Mouse (Mus musculus) left cerebral cortex, postnatal 4 days (tissue): ENCODE results near the gene Olfr1219. TPM values are rescaled to one million over a fixed set of nuclear protein-coding genes. Genes with fewer than 3 reads are reported as not detected.

Experiments
- DNase-seq: peaks from one replicate; pipeline ENCODE4 v3.0.0-alpha.2; 2022
- intact Hi-C: fragments of 180-260 bp; cut with DNase I; formaldehyde crosslinking; loops from one replicate; pipeline ENCODE4 v1.15.1; 2025
- total RNA-seq, 2 experiments: library from RNA; stranded (reverse); gene quantifications; 2 replicates each; pipeline ENCODE4 v1.2.3; 2021

The Olfr1219 gene
- total RNA-seq = not detected

DNA sequence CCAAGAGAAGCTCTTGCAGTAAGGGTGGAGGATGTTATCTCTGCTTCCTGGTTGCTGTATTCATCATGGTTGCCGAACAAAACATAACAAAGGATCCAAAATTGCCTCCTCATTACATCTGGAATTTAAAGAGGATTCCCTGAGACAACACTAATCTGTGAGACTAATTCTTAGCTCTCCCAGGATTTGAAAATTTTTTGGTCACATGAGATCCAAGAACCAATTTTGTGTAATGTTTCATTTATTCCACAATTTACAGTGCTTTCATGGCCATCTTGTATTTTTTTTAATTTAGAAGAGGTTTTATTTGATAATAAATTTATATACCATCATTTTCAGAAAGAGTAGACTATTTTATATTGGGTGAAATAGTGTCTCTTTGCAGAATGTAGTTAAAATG, at the start of gene Olfr1219:
Olfr1219 (minus strand) TSS at position 101 of the 400 bp plus-strand sequence.
- intact Hi-C loops = no loop called here
- no peak for DNase-seq

DNA sequence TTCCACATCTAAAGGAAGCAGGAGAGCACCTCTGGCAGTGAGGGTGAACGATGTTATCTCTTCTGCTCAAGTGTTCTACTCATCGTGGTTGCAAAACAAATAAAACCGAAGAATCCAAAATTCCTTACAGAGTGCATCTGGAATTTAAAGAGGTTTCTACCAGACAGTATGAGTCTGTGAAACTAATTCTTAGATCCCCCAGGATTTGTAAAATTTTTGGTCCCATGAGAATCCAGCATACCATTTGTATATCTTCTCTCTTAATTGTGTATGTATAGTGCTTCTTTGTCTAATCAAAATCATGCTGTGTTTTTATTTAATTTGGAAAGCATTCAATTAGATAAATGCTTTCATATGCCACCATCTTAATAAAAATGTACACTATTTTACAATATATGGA, 49.6 kb upstream of the Olfr1219 start, which contains the start of gene Olfr1222:
Olfr1222 (minus strand) TSS at position 101 of the 400 bp plus-strand sequence.
- DNase-seq = no peak
- intact Hi-C loops = no loop called here

DNA sequence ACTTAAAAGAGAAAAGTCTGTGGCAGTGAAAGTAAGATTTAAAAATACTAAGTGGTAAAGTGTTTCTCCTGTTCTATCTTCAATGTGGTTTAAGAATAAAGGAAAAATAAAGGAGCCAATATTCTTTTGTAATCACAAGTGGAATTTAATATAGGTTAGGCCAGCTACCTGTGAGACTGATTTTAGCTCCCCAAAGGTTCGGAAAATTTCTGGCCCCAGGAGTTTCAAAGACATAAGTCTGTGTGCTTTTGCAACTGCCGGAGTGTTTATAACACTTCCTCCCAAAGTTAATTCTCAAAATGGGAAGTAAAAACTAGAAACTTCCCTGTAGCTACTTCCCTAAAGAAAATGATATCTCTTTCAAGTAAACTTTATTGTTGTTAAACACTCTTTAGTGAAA, 33.9 kb upstream of the Olfr1219 start, which contains the start of gene Olfr1221:
Olfr1221 (minus strand) TSS at position 101 of the 400 bp plus-strand sequence.
- intact Hi-C loops = no loop called here
- DNase-seq = no peak

DNA sequence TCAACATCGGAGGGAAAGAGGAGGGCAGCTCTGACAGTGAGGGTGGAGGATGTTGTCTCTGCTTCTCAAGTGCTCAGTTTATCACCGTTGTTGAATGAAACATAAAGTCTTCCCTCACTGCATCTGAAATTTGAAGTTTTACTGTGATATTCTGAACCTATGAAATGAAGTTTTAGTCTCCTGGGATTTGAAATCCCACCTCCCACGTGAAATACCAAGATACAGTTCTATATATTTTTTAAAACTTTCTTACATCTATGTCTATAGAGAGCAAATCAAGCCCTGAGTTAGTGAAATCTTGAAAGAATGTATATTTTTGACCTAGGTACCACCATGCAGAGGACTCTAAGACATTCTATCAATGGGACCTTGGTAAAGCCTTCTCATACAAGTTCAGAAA, 23.4 kb upstream of the Olfr1219 start, which contains the start of gene Olfr1220:
Olfr1220 (minus strand) TSS at position 101 of the 400 bp plus-strand sequence.
- intact Hi-C loops = no loop called here
- no peak for DNase-seq

DNA sequence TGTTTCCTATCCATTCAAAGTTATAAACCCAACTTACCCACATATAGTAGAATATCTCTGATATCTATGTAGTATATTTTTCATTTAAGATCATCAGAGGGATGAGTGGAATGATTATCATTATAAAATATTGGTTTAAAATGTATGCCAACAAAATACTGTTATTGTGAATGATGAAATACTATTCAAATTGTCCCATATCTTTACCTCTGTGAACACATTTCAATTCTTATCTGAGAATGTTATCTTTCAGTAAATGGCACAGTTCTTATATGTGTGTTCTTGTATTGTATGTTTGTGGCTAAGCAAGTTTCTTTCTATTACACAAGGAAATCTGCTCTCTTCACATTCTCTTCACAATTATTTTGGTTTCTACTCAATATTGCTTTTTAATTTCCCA, 22.3 kb upstream of the Olfr1219 start:
- no peak for DNase-seq
- intact Hi-C loops = no loop called here

DNA sequence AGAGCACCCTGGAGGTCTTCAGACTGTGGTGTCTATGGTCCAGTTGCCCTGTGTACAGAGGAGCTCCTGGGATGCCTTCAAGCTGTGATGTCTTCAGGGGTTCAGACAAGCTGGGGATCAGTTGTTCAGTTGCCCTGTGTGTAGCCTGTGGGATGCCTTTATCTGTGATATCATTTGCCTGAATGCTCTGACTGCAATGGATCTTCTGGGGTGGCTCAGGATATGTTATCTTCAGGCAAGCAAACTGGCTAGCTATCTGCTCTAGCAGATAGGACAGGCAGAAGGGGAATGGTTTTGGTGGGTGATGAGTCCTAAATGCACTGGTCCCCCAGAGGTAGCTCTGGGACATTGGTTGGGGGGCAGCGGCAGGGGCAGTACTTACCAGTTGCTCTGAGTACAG, 10.5 kb upstream of the Olfr1219 start:
- intact Hi-C loops = no loop called here
- no peak for DNase-seq

DNA sequence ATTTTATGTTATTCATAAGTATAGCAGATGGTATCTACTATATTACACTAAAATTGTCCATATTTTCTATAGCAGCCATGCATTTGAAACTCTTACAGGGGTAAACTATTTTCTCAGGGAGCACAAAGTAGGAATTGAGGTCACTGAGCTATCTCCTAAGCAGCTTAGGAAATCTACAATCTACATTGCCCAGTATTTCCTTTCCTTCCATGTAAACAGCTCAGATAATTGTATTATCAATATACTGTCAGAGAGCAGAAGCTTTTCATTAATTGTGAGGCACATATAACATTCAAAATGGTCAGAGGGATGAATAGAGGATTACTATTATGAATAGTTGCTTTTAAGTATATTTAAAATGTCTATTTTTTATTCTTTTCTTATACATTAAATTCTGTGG, 1.8 kb downstream of the Olfr1219 start:
- DNase-seq = no peak
- intact Hi-C loops = no loop called here

DNA sequence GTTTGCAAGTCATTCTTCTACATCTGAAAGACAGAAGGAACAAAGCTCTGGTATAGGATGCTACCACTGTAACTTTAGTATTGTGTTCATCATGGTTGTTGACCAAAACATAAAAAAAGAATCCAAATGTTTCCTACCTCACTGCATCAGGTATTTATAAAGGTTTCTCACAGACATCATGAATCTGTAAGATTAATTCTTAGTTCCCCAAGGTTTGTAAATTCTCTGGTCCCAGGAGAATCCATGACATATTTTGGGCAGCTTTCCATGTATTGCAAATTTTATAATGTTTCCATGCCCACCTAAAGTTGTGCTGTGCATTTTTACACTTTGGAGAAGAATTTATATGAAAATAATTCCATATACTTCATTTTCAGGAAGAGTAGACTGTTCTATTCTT, 22.2 kb downstream of the Olfr1219 start, which contains the start of gene Olfr1218:
Olfr1218 (minus strand) TSS at position 101 of the 400 bp plus-strand sequence.
- intact Hi-C loops = no loop called here
- DNase-seq = no peak

DNA sequence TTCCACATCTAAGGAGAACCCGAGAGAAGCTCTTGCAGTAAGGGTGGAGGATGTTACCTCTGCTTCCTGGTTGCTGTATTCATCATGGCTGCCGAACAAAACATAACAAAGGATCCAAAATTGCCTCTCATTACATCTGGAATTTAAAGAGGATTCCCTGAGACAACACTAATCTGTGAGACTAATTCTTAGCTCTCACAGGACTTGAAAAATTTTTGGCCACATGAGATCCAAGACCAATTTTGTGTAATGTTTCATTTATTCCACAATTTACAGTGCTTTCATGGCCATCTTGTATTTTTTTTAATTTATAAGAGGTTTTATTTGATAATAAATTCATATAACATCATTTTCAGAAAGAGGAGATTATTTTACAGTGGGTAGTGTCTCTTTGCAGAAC, 51.3 kb downstream of the Olfr1219 start, which contains the start of gene Olfr1217:
Olfr1217 (minus strand) TSS at position 101 of the 400 bp plus-strand sequence.
- intact Hi-C loops = no loop called here
- DNase-seq = no peak

Other genes starting within 250 kb of the Olfr1219 start
- not detected for gene Olfr1204, start 234.2 kb downstream of the Olfr1219 start, total RNA-seq
- gene Olfr1206, start 220.3 kb downstream of the Olfr1219 start, total RNA-seq = not detected
- not detected for gene Olfr1208, start 181.2 kb downstream of the Olfr1219 start, total RNA-seq
- gene Olfr1209, start 168.4 kb downstream of the Olfr1219 start, total RNA-seq = not detected
- gene Olfr1211, start 145.4 kb downstream of the Olfr1219 start, total RNA-seq = not detected
- not detected for gene Olfr1212, start 129.5 kb downstream of the Olfr1219 start, total RNA-seq
- not detected for gene Gm13762, start 103.2 kb downstream of the Olfr1219 start, total RNA-seq
- gene Olfr1214, start 90.9 kb downstream of the Olfr1219 start, total RNA-seq = not detected
- gene Olfr1215, start 76.5 kb downstream of the Olfr1219 start, total RNA-seq = not detected
- gene Olfr1216, start 65.2 kb downstream of the Olfr1219 start, total RNA-seq = not detected
- not detected for gene Olfr1217, start 51.4 kb downstream of the Olfr1219 start, total RNA-seq
- gene Olfr1218, start 22.3 kb downstream of the Olfr1219 start, total RNA-seq = not detected
- not detected for gene Olfr1220, start 23.3 kb upstream of the Olfr1219 start, total RNA-seq
- not detected for gene Olfr1221, start 33.8 kb upstream of the Olfr1219 start, total RNA-seq
- not detected for gene Olfr1222, start 49.5 kb upstream of the Olfr1219 start, total RNA-seq
- not detected for gene Olfr1223, start 68.0 kb upstream of the Olfr1219 start, total RNA-seq
- gene Olfr1224-ps1, start 80.6 kb upstream of the Olfr1219 start, total RNA-seq = not detected
- not detected for gene Olfr1225, start 91.2 kb upstream of the Olfr1219 start, total RNA-seq
- not detected for gene Olfr1226, start 116.5 kb upstream of the Olfr1219 start, total RNA-seq
- not detected for gene Olfr1228, start 170.5 kb upstream of the Olfr1219 start, total RNA-seq
- gene Olfr1229, start 204.5 kb upstream of the Olfr1219 start, total RNA-seq = not detected
- not detected for gene Olfr1230, start 213.8 kb upstream of the Olfr1219 start, total RNA-seq
- gene Olfr1231, start 223.6 kb upstream of the Olfr1219 start, total RNA-seq = not detected
- gene Olfr1232, start 246.2 kb upstream of the Olfr1219 start, total RNA-seq = not detected